Mouse (Mus musculus) midbrain, postnatal 0 days (tissue): ENCODE results near the gene Uap1l1. TPM values are rescaled to one million over a fixed set of nuclear protein-coding genes. Genes with fewer than 3 reads are reported as not detected.

Source experiments
- ATAC-seq: fragments of 200-750 bp; cut with Nextera tagmentation; 2 replicates; pipeline ENCODE4 v1.8.0; 2017; ENCODE audit warnings: moderate number of reproducible peaks, mild to moderate bottlenecking, moderate TSS enrichment, moderate library complexity; ENCODE audit not compliant: low FRiP score
- DNase-seq: peaks from one replicate; pipeline ENCODE4 v3.0.0-alpha.2; 2015; ENCODE audit warnings: low spot score
- H3K27ac ChIP-seq: fragments of 300-500 bp; sonication (generic); 2 replicates; pipeline ENCODE4 v1.5.1; 2014; ENCODE audit warnings: low read depth, mild to moderate bottlenecking, low read length, mixed read lengths
- H3K27me3 ChIP-seq: fragments of 300-500 bp; sonication (generic); 2 replicates; pipeline ENCODE4 v1.6.1; 2014; ENCODE audit warnings: low read length, control low read depth, mixed read lengths; ENCODE audit not compliant: insufficient read depth
- H3K36me3 ChIP-seq: fragments of 300-500 bp; sonication (generic); 2 replicates; pipeline ENCODE4 v1.6.1; 2014; ENCODE audit warnings: low read length, control low read depth, mixed read lengths; ENCODE audit not compliant: insufficient read depth
- H3K4me1 ChIP-seq: fragments of 300-500 bp; sonication (generic); 2 replicates; pipeline ENCODE4 v1.6.1; 2014; ENCODE audit warnings: mild to moderate bottlenecking, control low read depth, antibody characterized with exemption, low read length, mixed read lengths; ENCODE audit not compliant: insufficient read depth
- H3K4me2 ChIP-seq: fragments of 300-500 bp; sonication (generic); 2 replicates; pipeline ENCODE4 v1.6.1; 2014; ENCODE audit warnings: low read depth, mild to moderate bottlenecking, low read length, mixed read lengths; ENCODE audit not compliant: poor library complexity, severe bottlenecking
- H3K4me3 ChIP-seq: fragments of 300-500 bp; sonication (generic); 2 replicates; pipeline ENCODE4 v1.5.1; 2014; ENCODE audit warnings: low read depth, mild to moderate bottlenecking, low read length, moderate library complexity
- H3K9ac ChIP-seq: fragments of 300-500 bp; sonication (generic); replicated peaks from 2 replicates; pipeline ENCODE4 v1.6.1; 2014; ENCODE audit warnings: mild to moderate bottlenecking, low read length, moderate library complexity, mixed read lengths; ENCODE audit not compliant: poor library complexity, severe bottlenecking
- H3K9me3 ChIP-seq: fragments of 300-500 bp; sonication (generic); 2 replicates; pipeline ENCODE4 v1.6.1; 2016; ENCODE audit warnings: low read length, control low read depth
- CTCF ChIP-seq: IDR thresholded peaks from 2 replicates; pipeline ENCODE4 v1.5.1; 2016; ENCODE audit warnings: antibody characterized with exemption, mild to moderate bottlenecking
- WGBS: fragments of 180-500 bp; shearing (Covaris S2); extraction: QIAGEN DNeasy Blood & Tissue Kit; methylation state at CpG from one replicate; pipeline ENCODE4 v1.1.7; 2014; 5-methylcytosine and 5-hydroxymethylcytosine counted together
- polyA plus RNA-seq: library from polyadenylated mRNA; unstranded; fragments of >200 nt; fragmentation: Nextera tagmentation; extraction: Ambion mirVana; gene quantifications from 2 replicates; pipeline ENCODE4 v1.2.1, GENCODE M21; 2015
- total RNA-seq: library from RNA; depleted of rRNA; stranded (reverse); fragments of >200 nt; gene quantifications from 2 replicates; pipeline ENCODE4 v1.2.3, GENCODE M21; 2014

Gene Uap1l1
- total and polyA plus RNA-seq, 2 experiments from 2014 or later = 9.9 to 11.7 TPM

DNA sequence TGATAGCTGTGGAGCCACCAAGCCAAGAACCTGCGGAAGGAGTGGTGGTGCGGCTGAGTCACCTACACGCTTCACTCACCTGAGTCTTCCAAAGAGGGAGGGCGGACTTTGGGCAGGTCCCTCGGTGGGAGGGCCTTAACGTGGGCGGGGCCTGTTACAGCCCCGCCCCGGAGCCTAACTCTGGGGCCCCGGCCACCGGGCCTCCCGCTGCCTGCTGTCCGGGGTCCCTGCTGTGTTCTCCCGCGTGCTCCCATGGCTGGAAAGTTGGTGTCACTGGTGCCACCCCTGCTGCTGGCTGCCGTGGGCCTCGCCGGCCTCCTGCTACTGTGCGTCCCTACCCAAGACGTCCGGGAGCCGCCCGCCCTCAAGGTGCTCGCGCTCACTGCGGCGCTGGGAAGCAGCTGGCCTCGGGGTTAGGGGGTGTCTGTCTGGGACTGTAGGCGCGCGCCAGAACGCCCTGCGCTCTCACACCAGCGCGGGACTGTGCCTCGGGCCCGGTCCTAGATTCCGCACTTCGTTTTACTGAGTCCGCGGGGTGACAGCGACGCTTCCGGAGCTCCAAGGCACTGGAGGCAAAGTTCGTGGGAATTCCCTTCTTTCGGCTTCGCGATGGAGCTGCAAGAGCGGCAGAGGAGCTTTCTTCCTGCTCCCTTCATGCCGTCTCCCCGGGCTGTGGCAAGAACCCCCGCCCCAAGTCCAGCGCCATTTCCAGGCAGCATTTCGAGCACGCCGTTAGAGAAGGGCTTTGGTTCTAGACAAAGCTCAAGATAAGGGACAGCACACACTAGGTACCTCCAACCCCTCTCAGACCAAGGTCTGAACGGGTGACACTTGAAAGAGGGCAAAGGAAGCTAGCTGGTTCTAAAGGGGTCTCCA lies 30.5 kb upstream of the Uap1l1 start, which contains the start of gene Entpd2:
Gene Entpd2, plus strand, starts transcription at position 154 of the 876 bp plus-strand sequence.
- peak; percentile 69 for DNase-seq
- Histone ChIP-seq H3K27ac (0 out of 2 replicates have a peak within 1 kb of the TSS, but pooled peaks have one; percentile 19), H3K9ac (no peak within 1 kb of the TSS; the same call in 1 of the 2 replicates), H3K27me3 (peaks cover 40% of the 10 kb centered on the region), H3K4me1 (peaks cover 13% of the 10 kb centered on the region; the same call in 1 of the 2 replicates), H3K36me3 (no peaks in the 10 kb centered on the region), H3K4me3 (peak within 1 kb of the TSS; percentile 34), H3K4me2 (peak within 1 kb of the TSS; percentile 62), H3K9me3 (no peaks in the 10 kb centered on the region)
- 2% methylated on average over 57 of the region's 57 CpGs for WGBS
- no peak for ATAC-seq
- peak; percentile 44 for TF ChIP-seq CTCF

DNA sequence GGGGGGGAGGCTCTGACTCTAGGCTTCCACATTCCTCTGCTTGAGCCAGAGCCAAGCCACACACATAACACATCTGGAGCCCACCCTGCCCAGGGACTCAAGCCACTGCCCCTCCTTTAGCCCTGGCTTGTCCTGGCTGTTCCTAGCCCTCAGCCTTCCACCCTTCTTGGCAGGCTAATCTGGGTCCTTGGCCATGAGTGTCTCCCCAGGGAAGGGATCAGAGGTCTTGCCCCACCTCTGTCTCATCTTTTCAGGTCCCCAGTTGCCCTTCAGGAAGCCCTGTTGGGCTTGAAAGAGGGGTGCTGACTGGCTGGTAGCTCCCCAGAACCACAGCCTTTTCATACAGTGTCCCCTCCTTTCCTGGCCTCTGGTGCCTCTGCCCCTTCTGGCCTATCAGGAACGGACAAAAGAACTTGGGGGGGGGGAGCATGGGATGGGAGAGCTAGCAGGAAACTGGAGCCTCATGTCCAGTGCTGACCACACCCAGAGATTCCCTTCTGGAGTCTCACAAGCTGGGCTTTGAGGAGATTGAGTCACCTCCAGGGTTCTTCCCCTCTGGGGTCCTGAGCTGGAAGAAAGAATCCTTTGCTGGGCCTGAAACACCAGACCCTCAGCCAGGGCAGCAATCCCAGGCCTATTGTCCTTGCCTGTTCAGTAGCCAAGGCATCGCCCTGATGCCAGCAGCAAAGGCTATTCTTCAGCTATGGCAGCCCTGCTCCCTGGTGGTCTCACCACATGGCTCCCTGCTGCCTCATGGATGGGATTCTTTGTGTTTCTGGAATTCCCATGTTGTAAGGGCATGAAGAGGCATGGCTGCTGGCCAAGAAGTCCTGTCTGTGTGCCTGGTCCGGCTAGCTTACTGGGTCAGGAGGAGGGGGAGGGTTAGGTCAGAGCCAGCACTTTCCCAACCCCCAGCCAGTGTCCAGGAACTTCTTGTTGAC lies 29.1 kb upstream of the Uap1l1 start:
- no peak overlapping the region for H3K9ac ChIP-seq
- no peaks in the 10 kb centered on the region for H3K9me3 ChIP-seq
- 0 out of 2 replicates have a peak, but pooled peaks cover 8% of the 10 kb centered on the region for H3K4me1 ChIP-seq
- ATAC-seq (peak; percentile 74), DNase-seq (peak; percentile 86)
- H3K4me3 ChIP-seq = no peak overlapping the region
- 15% methylated on average over 3 of the region's 3 CpGs for WGBS
- no peak for TF ChIP-seq CTCF
- no peaks in the 10 kb centered on the region for H3K36me3 ChIP-seq
- H3K27ac ChIP-seq = peak overlapping the region; percentile 38; the same call in 1 of the 2 replicates
- H3K4me2 ChIP-seq = no peak overlapping the region
- H3K27me3 ChIP-seq = peaks cover 40% of the 10 kb centered on the region

GRCm38 (mm10) chr2:25391266-25391665 lies 25.8 kb upstream of the Uap1l1 start:
- 76% methylated on average over 5 of the region's 5 CpGs for WGBS
- DNase-seq (no peak), ATAC-seq (no peak)

GRCm38 (mm10) chr2:25384492-25384891 lies 19.0 kb upstream of the Uap1l1 start:
- ATAC-seq (no peak), DNase-seq (no peak)
- no peak overlapping the region for H3K9ac ChIP-seq
- no peak for TF ChIP-seq CTCF
- H3K4me2 ChIP-seq = no peak overlapping the region
- H3K27ac ChIP-seq = no peak overlapping the region
- no peaks in the 10 kb centered on the region for H3K36me3 ChIP-seq
- no peaks in the 10 kb centered on the region for H3K4me1 ChIP-seq
- H3K27me3 ChIP-seq = no peaks in the 10 kb centered on the region
- WGBS = 78% methylated on average over 5 of the region's 5 CpGs
- H3K4me3 ChIP-seq = no peak overlapping the region
- H3K9me3 ChIP-seq = no peaks in the 10 kb centered on the region

More at GRCm38 (mm10) chr2:25391266-25391665, 25.8 kb upstream of the Uap1l1 start:
- H3K9me3 ChIP-seq = no peaks in the 10 kb centered on the region
- no peak overlapping the region for H3K4me3 ChIP-seq
- no peak overlapping the region for H3K9ac ChIP-seq
- H3K4me2 ChIP-seq = no peak overlapping the region
- peaks cover 12% of the 10 kb centered on the region for H3K27me3 ChIP-seq
- no peak overlapping the region for H3K27ac ChIP-seq
- H3K4me1 ChIP-seq = 0 out of 2 replicates have a peak, but pooled peaks cover 3% of the 10 kb centered on the region
- TF ChIP-seq CTCF = no peak
- H3K36me3 ChIP-seq = no peaks in the 10 kb centered on the region

DNA sequence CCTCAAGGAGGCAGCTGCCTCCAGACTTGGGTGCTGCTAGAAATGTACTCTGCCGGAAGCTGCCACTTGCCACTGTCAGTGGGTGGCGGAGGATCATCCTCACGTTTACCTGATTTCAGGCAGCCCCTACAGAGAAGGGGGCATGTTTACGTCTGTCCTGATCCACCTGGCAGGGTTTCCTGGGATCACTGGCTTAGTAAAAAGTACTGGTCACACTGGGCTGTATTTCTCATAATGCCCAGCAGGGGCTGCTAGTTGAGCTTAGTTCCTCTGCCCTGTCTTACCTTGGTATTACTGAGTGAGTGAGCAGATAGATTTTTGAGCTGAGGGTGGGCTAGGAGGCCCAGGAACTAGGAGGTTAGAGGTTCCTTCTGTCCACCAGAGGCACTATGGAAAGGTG lies 11.1 kb upstream of the Uap1l1 start:
- DNase-seq (peak; percentile 79), ATAC-seq (peak; percentile 20; the same call in 1 of the 2 replicates)
- peak; percentile 86 for TF ChIP-seq CTCF
- no peaks in the 10 kb centered on the region for H3K9me3 ChIP-seq
- H3K27ac ChIP-seq = no peak overlapping the region
- no peak overlapping the region for H3K4me2 ChIP-seq
- WGBS = 68% methylated on average over 4 of the region's 4 CpGs
- H3K4me3 ChIP-seq = no peak overlapping the region
- 0 out of 2 replicates have a peak, but pooled peaks cover 5% of the 10 kb centered on the region for H3K4me1 ChIP-seq
- no peak overlapping the region for H3K9ac ChIP-seq
- no peaks in the 10 kb centered on the region for H3K36me3 ChIP-seq
- no peaks in the 10 kb centered on the region; the same call in 1 of the 2 replicates for H3K27me3 ChIP-seq
